Mouse (Mus musculus): ENCODE results near the gene Men1.

DNA sequence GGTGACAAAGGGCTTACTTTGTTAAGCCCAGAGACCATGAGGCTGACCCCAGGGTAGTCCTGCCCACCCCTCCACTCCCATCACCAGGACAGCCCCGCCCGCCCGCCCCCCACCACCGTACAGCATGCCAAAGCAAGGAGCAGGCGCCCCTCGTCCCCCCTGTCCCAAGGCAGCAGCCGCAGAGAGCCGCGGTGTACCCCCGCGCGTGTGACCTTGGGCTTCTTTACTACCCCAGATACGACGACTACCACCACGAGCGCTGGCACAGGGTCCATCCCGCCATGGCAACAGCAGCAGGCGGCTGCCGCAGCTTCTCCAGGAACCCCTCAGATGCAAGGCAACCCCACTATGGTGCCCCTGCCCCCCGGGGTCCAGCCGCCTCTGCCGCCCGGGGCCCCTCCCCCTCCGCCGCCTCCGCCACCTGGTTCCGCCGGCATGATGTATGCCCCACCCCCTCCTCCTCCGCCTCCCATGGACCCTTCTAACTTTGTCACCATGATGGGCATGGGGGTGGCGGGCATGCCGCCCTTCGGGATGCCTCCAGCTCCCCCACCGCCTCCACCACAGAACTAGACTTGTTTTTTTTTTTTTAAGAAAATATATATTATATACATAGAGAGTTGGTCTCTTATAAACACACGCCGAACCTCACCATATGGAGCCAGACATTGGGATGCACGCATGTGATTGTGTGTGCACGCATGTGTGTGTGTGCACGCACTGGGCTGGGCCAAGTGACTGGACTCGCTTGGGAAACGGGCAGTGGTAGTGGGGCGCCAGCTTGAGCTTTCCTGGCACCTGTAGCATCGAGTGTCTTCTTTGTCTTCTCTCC, 40.9 kb downstream of the Men1 start:
- TF ChIP-seq POLR2A (IDR thresholded peaks at IDR 0.05; ENCODE audit: low read depth, low read length) (no peak), CTCF (IDR thresholded peaks at IDR 0.05; ENCODE audit: extremely low read depth, insufficient read depth, insufficient read length, insufficient replicate concordance) (no peak)
